Mouse (Mus musculus) hindbrain, embryonic 15.5 days (tissue): ENCODE data around the gene Clic5. TPM values are rescaled to one million over a fixed set of nuclear protein-coding genes. Genes with fewer than 3 reads are reported as not detected.
A peak's percentile ranks its signal among the peaks of the same experiment; 100 is the strongest.
"Not testable (repeated sequence)": the region's sequence is repeated elsewhere in the genome, so short reads cannot be mapped to it uniquely, and the experiment has no call there.

Experiments
- ATAC-seq: fragments of 200-750 bp; cut with Nextera tagmentation; 2 replicates; pipeline ENCODE4 v1.8.0; 2017; ENCODE audit warnings: low read depth, moderate number of reproducible peaks, moderate TSS enrichment; ENCODE audit not compliant: low FRiP score
- H3K27ac ChIP-seq: fragments of 300-500 bp; sonication (generic); replicated peaks from 2 replicates; pipeline ENCODE4 v1.5.1; 2015; ENCODE audit warnings: mild to moderate bottlenecking, inconsistent platforms
- H3K27me3 ChIP-seq: fragments of 300-500 bp; sonication (generic); 2 replicates; pipeline ENCODE4 v1.6.1; 2015; ENCODE audit warnings: control low read depth, inconsistent platforms
- H3K36me3 ChIP-seq: fragments of 300-500 bp; sonication (generic); 2 replicates; pipeline ENCODE4 v1.6.1; 2015; ENCODE audit warnings: control low read depth, inconsistent platforms
- H3K4me1 ChIP-seq: fragments of 300-500 bp; sonication (generic); replicated peaks from 2 replicates; pipeline ENCODE4 v1.6.1; 2015; ENCODE audit warnings: control low read depth, inconsistent platforms
- H3K4me2 ChIP-seq: fragments of 300-500 bp; sonication (generic); 2 replicates; pipeline ENCODE4 v1.6.1; 2015; ENCODE audit warnings: moderate library complexity, mild to moderate bottlenecking, inconsistent platforms
- H3K4me3 ChIP-seq: fragments of 300-500 bp; sonication (generic); 2 replicates; pipeline ENCODE4 v1.5.1; 2015; ENCODE audit warnings: mild to moderate bottlenecking, inconsistent platforms
- H3K9ac ChIP-seq: fragments of 300-500 bp; sonication (generic); 2 replicates; pipeline ENCODE4 v1.6.1; 2015; ENCODE audit warnings: inconsistent platforms
- H3K9me3 ChIP-seq: fragments of 300-500 bp; sonication (generic); 2 replicates; pipeline ENCODE4 v1.6.1; 2016; ENCODE audit warnings: control low read depth, inconsistent platforms
- WGBS: fragments of 180-500 bp; shearing (Covaris S2); methylation state at CpG from one replicate; pipeline ENCODE4 v1.1.7; 2015; 5-methylcytosine and 5-hydroxymethylcytosine counted together
- polyA plus RNA-seq: library from polyadenylated mRNA; unstranded; fragments of >200 nt; fragmentation: Nextera tagmentation; extraction: Ambion mirVana; gene quantifications from 2 replicates; pipeline ENCODE4 v1.2.1, GENCODE M21; 2015

Gene Clic5
- polyA plus RNA-seq, 1 experiment from 2014 or later, result 0.18 TPM

DNA sequence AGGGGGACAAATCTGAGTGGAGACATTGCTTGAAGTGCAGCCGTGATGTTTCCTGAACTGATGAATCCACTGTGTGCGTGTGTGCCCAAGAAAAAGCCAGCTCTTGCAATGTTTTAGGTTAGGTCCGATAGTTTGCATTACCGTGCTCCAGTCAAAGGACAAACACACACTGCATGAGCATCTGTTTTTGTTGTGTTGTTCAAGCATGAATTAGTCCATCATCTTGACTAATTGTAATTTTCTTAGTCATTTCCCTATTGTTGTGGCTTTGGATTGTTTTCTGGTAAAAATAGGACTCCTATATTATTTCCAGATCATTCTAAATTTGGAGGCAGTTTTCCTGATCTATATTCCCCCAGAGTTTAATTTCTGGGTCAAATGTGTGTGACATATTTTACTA lies 18.7 kb upstream of the Clic5 start:
- 91% methylated on average over 4 of the region's 4 CpGs for WGBS
- Histone ChIP-seq H3K9ac (no peak overlapping the region), H3K27me3 (no peaks in the 10 kb centered on the region), H3K27ac (no peak overlapping the region), H3K4me2 (no peak overlapping the region), H3K4me3 (no peak overlapping the region), H3K4me1 (no peaks in the 10 kb centered on the region), H3K36me3 (no peaks in the 10 kb centered on the region), H3K9me3 (no peaks in the 10 kb centered on the region)
- ATAC-seq, result no peak

GRCm38 (mm10) chr17:44170316-44170715 lies 18.1 kb upstream of the Clic5 start:
- Histone ChIP-seq H3K4me2 (no peak overlapping the region), H3K9ac (no peak overlapping the region), H3K36me3 (no peaks in the 10 kb centered on the region), H3K27ac (no peak overlapping the region), H3K4me3 (no peak overlapping the region), H3K4me1 (no peaks in the 10 kb centered on the region), H3K9me3 (no peaks in the 10 kb centered on the region), H3K27me3 (no peaks in the 10 kb centered on the region)
- 86% methylated on average over 3 of the region's 3 CpGs for WGBS
- no peak for ATAC-seq

DNA sequence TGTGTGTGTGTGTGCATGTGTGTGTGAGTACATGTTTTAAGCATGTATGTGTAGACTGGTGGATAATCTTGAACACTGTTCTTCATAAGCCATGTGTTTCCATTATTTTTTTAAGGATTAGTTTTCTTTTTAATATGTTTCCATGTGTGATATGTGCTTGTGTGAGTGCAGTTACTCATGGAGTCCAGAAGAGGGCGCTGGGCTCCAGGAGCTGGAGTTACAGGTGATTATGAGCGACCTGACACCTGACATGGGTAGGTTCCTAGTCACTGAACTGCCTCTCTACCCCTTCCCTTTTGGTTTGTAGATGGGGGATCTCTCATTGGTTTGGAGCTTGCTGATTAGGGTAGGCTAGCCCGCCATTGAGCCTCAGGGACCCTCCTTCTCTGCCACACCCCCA lies 16.5 kb upstream of the Clic5 start:
- no peak overlapping the region for H3K9ac ChIP-seq
- no peaks in the 10 kb centered on the region for H3K9me3 ChIP-seq
- ATAC-seq, result no peak
- H3K27ac ChIP-seq, result no peak overlapping the region
- H3K4me1 ChIP-seq, result no peaks in the 10 kb centered on the region
- H3K36me3 ChIP-seq, result no peaks in the 10 kb centered on the region
- H3K27me3 ChIP-seq, result no peaks in the 10 kb centered on the region
- 56% methylated on average over 3 of the region's 3 CpGs for WGBS
- no peak overlapping the region for H3K4me3 ChIP-seq
- H3K4me2 ChIP-seq, result no peak overlapping the region

GRCm38 (mm10) chr17:44173341-44173740 lies 15.0 kb upstream of the Clic5 start:
- H3K27me3 ChIP-seq, result no peaks in the 10 kb centered on the region
- H3K36me3 ChIP-seq, result no peaks in the 10 kb centered on the region
- no peak overlapping the region for H3K27ac ChIP-seq
- H3K9me3 ChIP-seq, result no peaks in the 10 kb centered on the region
- H3K9ac ChIP-seq, result no peak overlapping the region
- no peak overlapping the region for H3K4me2 ChIP-seq
- no peak overlapping the region for H3K4me3 ChIP-seq
- no peaks in the 10 kb centered on the region for H3K4me1 ChIP-seq
- WGBS, result 80% methylated on average over 2 of the region's 2 CpGs
- ATAC-seq, result no peak

DNA sequence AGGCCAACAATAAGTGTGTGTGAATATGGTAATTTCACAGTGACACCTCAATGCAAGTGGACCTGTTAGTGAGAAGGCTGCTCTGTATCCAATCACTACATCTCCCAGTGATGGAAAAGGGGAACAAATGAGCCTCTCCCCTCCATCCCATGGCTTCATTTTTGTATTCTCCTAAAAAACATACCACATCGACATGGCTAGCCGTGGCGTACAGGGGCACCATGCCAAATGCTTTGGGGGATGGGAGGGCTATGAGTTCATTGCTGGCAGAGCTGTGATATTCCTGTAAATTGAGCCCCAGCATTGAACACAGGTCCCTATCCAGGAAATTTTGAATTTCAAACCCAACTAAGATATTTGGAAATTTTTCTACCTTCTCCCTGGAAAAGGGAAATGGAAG lies 11.1 kb upstream of the Clic5 start:
- Histone ChIP-seq H3K9me3 (no peaks in the 10 kb centered on the region), H3K4me1 (no peaks in the 10 kb centered on the region), H3K36me3 (no peaks in the 10 kb centered on the region), H3K27ac (no peak overlapping the region), H3K4me3 (no peak overlapping the region), H3K4me2 (no peak overlapping the region), H3K9ac (no peak overlapping the region), H3K27me3 (no peaks in the 10 kb centered on the region)
- WGBS, result 86% methylated on average over 3 of the region's 3 CpGs
- no peak for ATAC-seq

- WGBS, result 67% methylated on average over 8 of the region's 8 CpGs
- Histone ChIP-seq H3K4me2 (no peak overlapping the region), H3K27ac (no peak overlapping the region), H3K4me3 (no peak overlapping the region), H3K36me3 (no peaks in the 10 kb centered on the region), H3K9ac (no peak overlapping the region), H3K27me3 (no peaks in the 10 kb centered on the region), H3K4me1 (no peaks in the 10 kb centered on the region), H3K9me3 (no peaks in the 10 kb centered on the region)
- no peak for ATAC-seq
Measured at GRCm38 (mm10) chr17:44181346-44181745, 7.0 kb upstream of the Clic5 start.

GRCm38 (mm10) chr17:44186871-44187270 lies 1.5 kb upstream of the Clic5 start:
- Histone ChIP-seq H3K4me1 (peaks cover 17% of the 10 kb centered on the region), H3K4me2 (no peak overlapping the region), H3K9me3 (no peaks in the 10 kb centered on the region), H3K4me3 (no peak overlapping the region), H3K27me3 (peaks cover 26% of the 10 kb centered on the region), H3K36me3 (no peaks in the 10 kb centered on the region), H3K9ac (no peak overlapping the region), H3K27ac (no peak overlapping the region)
- ATAC-seq, result no peak
- WGBS, result 86% methylated on average over 3 of the region's 3 CpGs

GRCm38 (mm10) chr17:44187537-44187936 lies 847 bp upstream of the Clic5 start:
- H3K36me3 ChIP-seq, H3K4me2 ChIP-seq, H3K9me3 ChIP-seq, H3K27ac ChIP-seq, ATAC-seq, H3K4me3 ChIP-seq, H3K9ac ChIP-seq: not testable (repeated sequence)
- Histone ChIP-seq H3K4me1 (peaks cover 17% of the 10 kb centered on the region), H3K27me3 (peaks cover 26% of the 10 kb centered on the region)

GRCm38 (mm10) chr17:44188769-44189145 lies 373 bp downstream of the Clic5 start:
- under 1% methylated on average over 24 of the region's 24 CpGs for WGBS
- Histone ChIP-seq H3K36me3 (no peaks in the 10 kb centered on the region), H3K4me1 (peaks cover 17% of the 10 kb centered on the region), H3K9me3 (no peaks in the 10 kb centered on the region), H3K27ac (no peak overlapping the region), H3K27me3 (peaks cover 26% of the 10 kb centered on the region), H3K4me2 (peak overlapping the region; percentile 83), H3K9ac (peak overlapping the region; percentile 7; the same call in 1 of the 2 replicates), H3K4me3 (peak overlapping the region; percentile 38)
- ATAC-seq, result no peak

DNA sequence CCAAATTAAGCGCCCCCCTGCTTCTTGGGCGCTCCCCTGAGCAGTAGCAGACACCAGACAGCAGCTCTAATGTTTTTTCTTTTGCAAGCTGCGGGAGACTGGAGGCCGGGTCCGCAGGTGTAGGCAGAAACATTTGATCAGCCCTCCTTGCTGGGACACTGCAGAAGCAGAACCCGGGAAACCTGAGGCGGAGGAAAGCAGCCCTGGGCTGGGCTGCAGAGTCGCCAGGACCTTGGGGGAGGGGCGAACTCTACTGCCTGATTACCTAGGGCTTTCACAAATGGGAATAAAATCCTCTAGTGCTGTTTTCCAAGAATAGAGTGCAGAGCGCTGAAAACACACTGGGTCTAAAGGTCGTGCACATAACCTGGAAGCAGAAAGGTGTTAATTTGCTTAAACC lies 1.3 kb downstream of the Clic5 start:
- Histone ChIP-seq H3K9ac (no peak overlapping the region), H3K4me1 (peaks cover 17% of the 10 kb centered on the region), H3K4me2 (peak overlapping the region; percentile 83), H3K36me3 (no peaks in the 10 kb centered on the region), H3K4me3 (peak overlapping the region; percentile 10; the same call in 1 of the 2 replicates), H3K27me3 (peaks cover 26% of the 10 kb centered on the region), H3K9me3 (no peaks in the 10 kb centered on the region), H3K27ac (no peak overlapping the region)
- no peak for ATAC-seq
- WGBS, result 7% methylated on average over 11 of the region's 11 CpGs

GRCm38 (mm10) chr17:44190246-44190645 lies 1.9 kb downstream of the Clic5 start:
- no peak overlapping the region for H3K27ac ChIP-seq
- H3K4me2 ChIP-seq, result no peak overlapping the region
- no peak overlapping the region for H3K4me3 ChIP-seq
- no peaks in the 10 kb centered on the region for H3K36me3 ChIP-seq
- peaks cover 17% of the 10 kb centered on the region for H3K4me1 ChIP-seq
- H3K9ac ChIP-seq, result no peak overlapping the region
- no peak for ATAC-seq
- H3K27me3 ChIP-seq, result peaks cover 26% of the 10 kb centered on the region
- no peaks in the 10 kb centered on the region for H3K9me3 ChIP-seq
- 55% methylated on average over 7 of the region's 7 CpGs for WGBS

- Histone ChIP-seq H3K4me2 (no peak overlapping the region), H3K4me1 (peaks cover 17% of the 10 kb centered on the region), H3K4me3 (no peak overlapping the region), H3K36me3 (no peaks in the 10 kb centered on the region), H3K9ac (no peak overlapping the region), H3K9me3 (no peaks in the 10 kb centered on the region), H3K27ac (no peak overlapping the region), H3K27me3 (peaks cover 21% of the 10 kb centered on the region)
- no peak for ATAC-seq
- 84% methylated on average over 3 of the region's 3 CpGs for WGBS
Measured at GRCm38 (mm10) chr17:44192981-44193380, 4.6 kb downstream of the Clic5 start.

DNA sequence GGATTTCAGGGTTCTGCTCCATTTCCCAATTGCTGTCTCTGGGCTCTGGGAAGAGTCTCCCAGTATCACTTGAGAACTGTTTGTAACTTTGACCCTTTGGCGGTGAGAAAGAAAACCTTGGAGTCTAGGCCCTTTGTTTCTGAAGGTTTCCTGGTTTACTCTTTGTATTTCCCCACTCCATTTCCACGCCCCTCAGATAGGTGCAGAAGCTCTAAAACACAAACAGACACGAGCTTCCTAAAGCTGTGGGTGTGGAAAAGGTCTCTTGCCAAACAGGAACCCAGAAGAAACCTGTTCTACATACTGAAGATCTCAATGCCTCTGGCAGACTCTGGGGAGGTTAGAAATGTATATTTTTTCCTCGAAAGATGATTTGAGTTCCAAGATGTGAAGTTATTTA lies 10.8 kb downstream of the Clic5 start:
- no peak overlapping the region for H3K4me2 ChIP-seq
- no peak overlapping the region for H3K9ac ChIP-seq
- H3K4me1 ChIP-seq, result no peaks in the 10 kb centered on the region
- no peak overlapping the region for H3K4me3 ChIP-seq
- no peak for ATAC-seq
- 77% methylated on average over 4 of the region's 4 CpGs for WGBS
- H3K27me3 ChIP-seq, result no peaks in the 10 kb centered on the region
- H3K36me3 ChIP-seq, result no peaks in the 10 kb centered on the region
- no peak overlapping the region for H3K27ac ChIP-seq
- no peaks in the 10 kb centered on the region for H3K9me3 ChIP-seq
